Mouse (Mus musculus): ENCODE data around the gene Ankrd55. TPM values are rescaled to one million over a fixed set of nuclear protein-coding genes. Genes with fewer than 3 reads are reported as not detected.

Gene Ankrd55
- polyA plus RNA-seq, 1 experiment: 0.17 TPM

DNA sequence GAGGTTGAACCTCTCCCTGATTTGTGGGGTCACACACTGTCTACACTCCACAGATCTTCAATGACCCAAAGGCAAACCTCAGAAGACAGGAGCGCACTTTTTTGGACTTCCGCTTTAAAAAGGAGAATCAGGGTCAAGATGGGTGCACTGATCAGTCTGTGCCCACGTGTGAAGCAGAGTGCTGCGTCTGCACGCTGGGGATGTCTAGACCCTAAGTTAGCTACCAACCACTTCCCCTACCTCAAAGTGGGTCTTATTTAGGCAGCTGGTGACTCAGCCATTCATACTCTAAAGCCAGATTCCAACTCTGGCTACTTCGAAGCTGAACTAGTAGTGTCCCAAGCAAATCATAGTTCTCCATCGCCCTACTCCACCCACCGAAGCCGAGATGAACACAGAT, 48.9 kb downstream of the Ankrd55 start:
- TF ChIP-seq GATA1 (IDR thresholded peaks at IDR 0.05; ENCODE audit: borderline replicate concordance, low read length) (no peak), FLI1 (IDR thresholded peaks at IDR 0.05; ENCODE audit: low read length) (no peak)
- Histone ChIP-seq H3K4me1 (peaks cover 8% of the 10 kb centered on the region; the same call in 1 of the 2 replicates), H3K36me3 (replicated peaks; ENCODE audit: low read length) (no peaks in the 10 kb centered on the region), H3K27me3 (replicated peaks) (peaks cover 17% of the 10 kb centered on the region), H3K9me3 (no peaks in the 10 kb centered on the region), H3K4me3 (replicated peaks) (no peak overlapping the region)

GRCm38 (mm10) chr13:112340205-112340604, 52.0 kb downstream of the Ankrd55 start:
- Histone ChIP-seq H3K27me3 (replicated peaks) (peaks cover 10% of the 10 kb centered on the region), H3K36me3 (replicated peaks; ENCODE audit: low read length) (no peaks in the 10 kb centered on the region), H3K4me1 (peaks cover 29% of the 10 kb centered on the region), H3K4me3 (replicated peaks) (no peak overlapping the region), H3K9me3 (no peaks in the 10 kb centered on the region)
- TF ChIP-seq FLI1 (IDR thresholded peaks at IDR 0.05; ENCODE audit: low read length): no peak
- no peak for TF ChIP-seq GATA1 (IDR thresholded peaks at IDR 0.05; ENCODE audit: borderline replicate concordance, low read length)

DNA sequence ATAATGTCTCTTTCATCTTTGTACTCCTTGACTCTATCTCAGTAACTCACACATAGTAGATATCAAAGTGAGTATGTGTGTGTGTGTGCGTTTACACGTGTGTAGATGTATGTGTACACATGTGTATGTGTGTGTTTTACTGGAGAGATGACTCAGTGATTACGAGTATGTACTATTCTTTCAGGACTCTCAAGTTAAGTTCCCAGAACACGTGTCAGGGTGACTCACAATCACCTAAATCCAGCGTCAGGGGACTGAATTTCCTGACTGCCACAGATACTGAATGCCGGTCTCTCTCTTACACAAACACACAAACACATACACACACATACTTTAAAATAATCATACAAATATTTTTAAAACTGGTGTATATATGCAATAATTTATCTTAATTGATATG, 52.5 kb downstream of the Ankrd55 start:
- no peak for TF ChIP-seq FLI1 (IDR thresholded peaks at IDR 0.05; ENCODE audit: low read length)
- no peak for TF ChIP-seq GATA1 (IDR thresholded peaks at IDR 0.05; ENCODE audit: borderline replicate concordance, low read length)
- Histone ChIP-seq H3K27me3 (replicated peaks) (peaks cover 6% of the 10 kb centered on the region), H3K4me3 (replicated peaks) (no peak overlapping the region), H3K4me1 (peaks cover 28% of the 10 kb centered on the region), H3K36me3 (replicated peaks; ENCODE audit: low read length) (no peaks in the 10 kb centered on the region), H3K9me3 (no peaks in the 10 kb centered on the region)

DNA sequence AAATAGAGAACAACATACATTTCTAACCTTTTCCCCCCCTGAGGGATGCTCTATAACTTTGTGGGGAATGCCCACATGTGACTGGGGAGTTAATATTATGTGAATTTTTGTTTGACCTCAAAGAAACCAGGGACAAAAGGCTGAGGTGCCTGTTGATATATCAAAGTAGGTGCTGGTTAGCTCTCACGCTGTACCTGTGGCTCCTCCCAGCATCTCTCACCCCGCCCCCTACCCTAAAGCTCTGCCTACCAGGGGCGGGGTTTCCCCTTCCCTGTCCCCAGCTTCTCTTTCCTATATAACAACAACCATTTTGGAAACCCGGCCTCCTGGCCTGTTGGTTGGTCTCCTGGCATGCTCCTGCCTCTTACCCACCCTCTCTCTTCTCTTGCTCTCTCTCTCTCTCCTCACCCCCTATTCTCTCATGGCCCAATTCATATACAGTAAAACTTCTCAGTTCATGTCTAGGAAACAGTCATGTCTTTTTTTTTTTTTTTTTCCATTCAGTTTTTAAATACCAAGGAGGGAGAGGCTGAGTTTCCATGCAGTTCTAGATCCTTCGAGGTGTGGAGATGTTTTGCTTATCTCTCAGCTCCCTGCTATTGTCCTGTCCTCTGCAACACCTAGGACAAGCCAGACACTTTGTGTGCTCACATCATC, 54.8 kb downstream of the Ankrd55 start:
- Histone ChIP-seq H3K36me3 (replicated peaks; ENCODE audit: low read length) (no peaks in the 10 kb centered on the region), H3K9me3 (no peaks in the 10 kb centered on the region), H3K27me3 (replicated peaks) (peaks cover 4% of the 10 kb centered on the region), H3K4me3 (replicated peaks) (no peak overlapping the region), H3K4me1 (peaks cover 27% of the 10 kb centered on the region)
- TF ChIP-seq GATA1 (IDR thresholded peaks at IDR 0.05; ENCODE audit: borderline replicate concordance, low read length) (no peak), FLI1 (IDR thresholded peaks at IDR 0.05; ENCODE audit: low read length) (no peak)

DNA sequence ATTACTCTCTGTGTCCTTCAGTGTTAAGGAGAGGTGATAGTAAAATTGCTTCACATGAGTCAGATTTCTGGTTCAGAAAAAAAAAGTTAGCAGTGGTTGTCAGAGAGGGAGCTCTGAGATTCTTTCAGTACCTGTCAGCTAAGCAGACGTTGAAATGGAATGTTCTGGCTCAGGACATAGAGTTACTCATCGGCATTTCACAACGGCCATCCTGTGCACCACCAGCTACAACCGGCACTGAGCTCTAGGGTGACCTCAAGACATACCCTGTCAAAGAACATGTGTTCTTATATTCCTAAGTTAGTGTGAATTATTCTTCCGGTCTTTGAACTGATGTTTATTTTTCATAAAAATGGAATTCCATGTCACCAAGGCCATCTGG, 55.4 kb downstream of the Ankrd55 start:
- Histone ChIP-seq H3K4me3 (replicated peaks) (no peak overlapping the region), H3K4me1 (peaks cover 27% of the 10 kb centered on the region), H3K36me3 (replicated peaks; ENCODE audit: low read length) (no peaks in the 10 kb centered on the region), H3K27me3 (replicated peaks) (peaks cover 4% of the 10 kb centered on the region), H3K9me3 (no peaks in the 10 kb centered on the region)
- TF ChIP-seq FLI1 (IDR thresholded peaks at IDR 0.05; ENCODE audit: low read length) (no peak), GATA1 (IDR thresholded peaks at IDR 0.05; ENCODE audit: borderline replicate concordance, low read length) (no peak)

DNA sequence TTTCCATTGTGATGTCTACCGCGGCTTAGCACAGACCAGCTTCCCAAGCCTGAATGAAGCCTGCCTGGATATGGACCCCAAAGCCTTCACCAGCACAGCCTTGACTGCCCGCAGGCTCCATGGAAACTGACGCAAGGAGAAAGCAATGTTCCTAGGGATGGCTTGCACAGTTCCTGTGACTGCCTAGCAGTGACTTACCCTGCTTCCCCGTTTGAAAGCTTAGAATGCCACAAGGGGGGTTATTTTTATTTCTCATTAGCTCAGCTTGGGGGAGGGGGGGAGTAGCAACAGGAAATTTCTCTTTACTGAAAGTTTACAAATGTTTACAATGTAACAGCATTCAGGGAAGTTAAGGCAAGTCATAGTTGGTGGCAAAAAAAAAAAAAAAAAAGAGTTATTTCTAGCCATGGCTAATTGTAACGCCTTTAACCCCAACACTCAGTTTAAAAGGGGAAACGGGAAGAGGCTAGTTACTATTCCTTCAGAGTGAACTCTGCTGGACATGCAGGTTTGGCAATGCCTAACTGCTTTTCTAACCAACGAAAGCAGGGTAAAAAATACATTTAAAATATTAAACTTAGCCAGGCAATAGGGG, 56.1 kb downstream of the Ankrd55 start:
- Histone ChIP-seq H3K27me3 (replicated peaks) (peaks cover 5% of the 10 kb centered on the region), H3K9me3 (0 out of 2 replicates have a peak, but pooled peaks cover 1% of the 10 kb centered on the region), H3K4me1 (peaks cover 27% of the 10 kb centered on the region), H3K4me3 (replicated peaks) (peak overlapping the region; percentile 14), H3K36me3 (replicated peaks; ENCODE audit: low read length) (no peaks in the 10 kb centered on the region)
- TF ChIP-seq GATA1 (IDR thresholded peaks at IDR 0.05; ENCODE audit: borderline replicate concordance, low read length) (no peak), FLI1 (IDR thresholded peaks at IDR 0.05; ENCODE audit: low read length) (no peak)

DNA sequence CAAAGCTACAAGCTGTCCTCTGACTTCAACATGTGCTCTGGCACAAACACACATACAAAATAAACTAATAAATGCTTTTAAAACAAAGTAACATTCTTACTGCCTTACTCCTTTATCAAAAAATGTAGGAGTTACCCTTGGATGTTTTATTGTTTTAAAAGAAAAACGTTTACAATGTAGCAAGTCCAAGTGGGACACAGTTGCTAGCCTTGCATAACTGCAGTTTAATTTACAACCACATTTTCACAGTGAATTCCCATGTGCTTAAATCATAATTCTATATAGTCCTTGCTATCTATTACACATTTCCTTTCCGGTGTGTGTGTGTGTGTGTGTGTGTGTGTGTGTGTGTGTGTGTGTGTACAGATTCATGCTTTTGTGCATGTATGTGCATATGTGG, 57.3 kb downstream of the Ankrd55 start:
- H3K27me3 ChIP-seq (replicated peaks): peaks cover 9% of the 10 kb centered on the region
- H3K4me1 ChIP-seq: peaks cover 27% of the 10 kb centered on the region
- H3K36me3 ChIP-seq (replicated peaks; ENCODE audit: low read length): no peaks in the 10 kb centered on the region
- peaks cover 11% of the 10 kb centered on the region for H3K9me3 ChIP-seq
- H3K4me3 ChIP-seq (replicated peaks): no peak overlapping the region
- TF ChIP-seq FLI1 (IDR thresholded peaks at IDR 0.05; ENCODE audit: low read length) (no peak), GATA1 (IDR thresholded peaks at IDR 0.05; ENCODE audit: borderline replicate concordance, low read length) (no peak)

DNA sequence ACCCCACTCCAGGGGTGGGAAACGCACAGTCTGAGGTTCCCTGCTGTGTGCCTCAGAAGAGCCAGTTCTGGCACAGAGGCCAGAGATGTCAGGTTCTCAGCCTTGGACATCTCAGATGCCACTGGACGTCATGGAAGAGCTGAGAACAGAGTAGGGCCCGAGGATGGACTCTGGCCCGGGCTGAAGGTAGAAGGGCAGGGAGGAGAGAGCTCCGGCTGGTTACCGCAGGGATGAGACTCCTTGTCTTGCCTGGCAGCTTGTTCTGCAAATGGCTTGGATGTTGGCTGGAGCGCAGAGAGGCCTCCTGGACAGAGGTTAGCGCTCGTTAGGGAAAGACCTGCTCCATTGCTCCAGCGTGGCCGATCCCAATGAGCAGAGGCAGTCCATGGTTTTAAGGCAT, 57.8 kb downstream of the Ankrd55 start:
- no peaks in the 10 kb centered on the region for H3K36me3 ChIP-seq (replicated peaks; ENCODE audit: low read length)
- H3K4me3 ChIP-seq (replicated peaks): peak overlapping the region; percentile 33
- peaks cover 30% of the 10 kb centered on the region for H3K4me1 ChIP-seq
- peaks cover 11% of the 10 kb centered on the region for H3K9me3 ChIP-seq
- H3K27me3 ChIP-seq (replicated peaks): peaks cover 9% of the 10 kb centered on the region
- no peak for TF ChIP-seq FLI1 (IDR thresholded peaks at IDR 0.05; ENCODE audit: low read length)
- no peak for TF ChIP-seq GATA1 (IDR thresholded peaks at IDR 0.05; ENCODE audit: borderline replicate concordance, low read length)

DNA sequence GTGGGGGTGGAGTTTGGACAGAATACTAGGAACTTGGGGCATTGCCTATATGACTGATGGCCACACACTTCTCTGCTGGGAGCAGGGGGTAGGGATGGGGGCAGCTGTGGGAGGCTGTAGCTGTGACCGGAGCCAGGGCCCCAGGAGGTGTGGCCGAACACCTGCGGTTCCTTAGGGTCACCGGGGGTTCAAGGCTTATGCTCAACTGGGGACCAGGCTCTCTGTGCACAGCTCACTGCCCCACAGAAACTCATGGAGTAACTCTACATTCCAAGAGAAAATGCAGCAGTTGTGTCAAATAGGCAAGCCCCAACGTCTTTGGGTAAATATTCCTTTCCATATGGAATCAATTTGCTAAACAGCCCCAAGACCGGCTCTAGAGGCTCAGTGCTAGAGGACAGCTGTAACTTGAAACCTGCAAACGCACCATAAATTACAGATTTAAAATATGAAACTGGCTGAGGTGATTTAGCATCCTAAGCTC, 58.5 kb downstream of the Ankrd55 start:
- Histone ChIP-seq H3K36me3 (replicated peaks; ENCODE audit: low read length) (no peaks in the 10 kb centered on the region), H3K9me3 (peaks cover 11% of the 10 kb centered on the region), H3K27me3 (replicated peaks) (peaks cover 9% of the 10 kb centered on the region), H3K4me1 (peaks cover 31% of the 10 kb centered on the region), H3K4me3 (replicated peaks) (no peak overlapping the region)
- TF ChIP-seq FLI1 (IDR thresholded peaks at IDR 0.05; ENCODE audit: low read length): no peak
- no peak for TF ChIP-seq GATA1 (IDR thresholded peaks at IDR 0.05; ENCODE audit: borderline replicate concordance, low read length)

GRCm38 (mm10) chr13:112348250-112348649, 60.0 kb downstream of the Ankrd55 start:
- no peaks in the 10 kb centered on the region for H3K36me3 ChIP-seq (replicated peaks; ENCODE audit: low read length)
- H3K27me3 ChIP-seq (replicated peaks): peaks cover 9% of the 10 kb centered on the region
- peaks cover 20% of the 10 kb centered on the region for H3K9me3 ChIP-seq
- peak overlapping the region; percentile 71 for H3K4me3 ChIP-seq (replicated peaks)
- TF ChIP-seq GATA1 (IDR thresholded peaks at IDR 0.05; ENCODE audit: borderline replicate concordance, low read length) (no peak), FLI1 (IDR thresholded peaks at IDR 0.05; ENCODE audit: low read length) (no peak)
- peaks cover 33% of the 10 kb centered on the region for H3K4me1 ChIP-seq
